Mouse (Mus musculus) CH12.LX (cell line): ENCODE data around the gene Adra2b.

Source experiments
- BHLHE40 ChIP-seq: IDR thresholded peaks from 2 replicates; pipeline ENCODE4 v1.6.1; 2011; ENCODE audit warnings: mild to moderate bottlenecking, low read depth, low read length, improper control_type of control experiment
- CTCF ChIP-seq, 2 experiments: IDR thresholded peaks in 1 of 2; conservative IDR thresholded peaks in 1 of 2; 2 replicates each; pipeline ENCODE4 v1.5.1; 2011 to 2012; ENCODE audit warnings: low read depth in 2 of 2, low read length in 2 of 2, improper control_type of control experiment in 1 of 2, inconsistent platforms in 1 of 2, mild to moderate bottlenecking in 1 of 2, moderate library complexity in 1 of 2
- EP300 ChIP-seq: IDR thresholded peaks from 2 replicates; pipeline ENCODE4 v1.6.1; 2011; ENCODE audit warnings: low read length, improper control_type of control experiment
- JUND ChIP-seq: conservative IDR thresholded peaks from 2 replicates; pipeline ENCODE4 v1.6.1; 2011; ENCODE audit warnings: low read depth, low read length, improper control_type of control experiment
- MAX ChIP-seq: IDR thresholded peaks from 2 replicates; pipeline ENCODE4 v1.6.1; 2011; ENCODE audit warnings: low read length, improper control_type of control experiment
- POLR2A ChIP-seq: IDR thresholded peaks from 2 replicates; pipeline ENCODE4 v1.6.1; 2011; ENCODE audit warnings: low read depth, mild to moderate bottlenecking, improper control_type of control experiment, low read length
- RCOR1 ChIP-seq: conservative IDR thresholded peaks from 2 replicates; pipeline ENCODE4 v1.6.1; 2012; ENCODE audit warnings: low read depth, mild to moderate bottlenecking, inconsistent platforms, low read length, improper control_type of control experiment
- ZNF384 ChIP-seq: IDR thresholded peaks from 2 replicates; pipeline ENCODE4 v1.6.1; 2012; ENCODE audit warnings: low read depth, low read length, improper control_type of control experiment, inconsistent platforms

- TF ChIP-seq ZNF384 (no peak), BHLHE40 (no peak), JUND (no peak), POLR2A (no peak), EP300 (no peak), CTCF (conservative IDR thresholded peaks at IDR 0.05 in 1 of 2, IDR thresholded peaks at IDR 0.05 in 1 of 2; ENCODE audit: low read depth in 2 of 2, low read length in 2 of 2) (no peak), MAX (no peak), RCOR1 (no peak)
Measured at GRCm38 (mm10) chr2:127391323-127391722, 28.3 kb downstream of the Adra2b start.
